Mouse (Mus musculus) CD4-positive naive resting alpha-beta T cell, adult 57 days (primary cell): ENCODE data around the gene Naa38. TPM values are rescaled to one million over a fixed set of nuclear protein-coding genes. Genes with fewer than 3 reads are reported as not detected.

Experiments used
- total RNA-seq: library from RNA; stranded (reverse); gene quantifications from one replicate; pipeline ENCODE4 v1.2.4, GENCODE M21; 2023

Naa38 gene
- total RNA-seq: 42.7 TPM

GRCm38 (mm10) chr11:69395235-69395633, at the start of gene Naa38, which contains the start of gene Cyb5d1:
Gene Naa38, plus strand, starts transcription at chr11:69395487.
Gene Cyb5d1, minus strand, starts transcription at chr11:69395631.

GRCm38 (mm10) chr11:69369215-69369989, 25.9 kb upstream of the Naa38 start, which contains the start of gene Chd3:
Gene Chd3, minus strand, starts transcription at chr11:69369406.

GRCm38 (mm10) chr11:69398059-69398458, 2.8 kb downstream of the Naa38 start, which contains the start of gene Tmem88:
Gene Tmem88, minus strand, starts transcription at chr11:69398234.

GRCm38 (mm10) chr11:69413221-69414181, 18.2 kb downstream of the Naa38 start, which contains the start of gene Kdm6b:
Gene Kdm6b, minus strand, starts transcription at chr11:69413675.

Other genes with a start within 250 kb of the Naa38 start
- not detected for gene Alox12b, start 238.5 kb upstream of the Naa38 start, total RNA-seq
- 0.89 TPM for gene Alox8, start 197.6 kb upstream of the Naa38 start, total RNA-seq
- gene Gucy2e, start 158.5 kb upstream of the Naa38 start, total RNA-seq: not detected
- 11.5 TPM for gene Cntrob, start 71.7 kb upstream of the Naa38 start, total RNA-seq
- gene Trappc1, start 71.5 kb upstream of the Naa38 start, total RNA-seq: 20.6 TPM
- 2.5 TPM for gene Kcnab3, start 69.2 kb upstream of the Naa38 start, total RNA-seq
- 2.2 TPM for gene Rnf227, start 55.0 kb upstream of the Naa38 start, total RNA-seq
- gene Chd3, start 26.1 kb upstream of the Naa38 start, total RNA-seq: 771 TPM
- gene Cyb5d1, start 144 bp downstream of the Naa38 start, total RNA-seq: 39.3 TPM
- 5.5 TPM for gene Tmem88, start 2.7 kb downstream of the Naa38 start, total RNA-seq
- 209 TPM for gene Kdm6b, start 18.2 kb downstream of the Naa38 start, total RNA-seq
- 0.15 TPM for gene Dnah2, start 153.6 kb downstream of the Naa38 start, total RNA-seq
- gene Efnb3, start 164.7 kb downstream of the Naa38 start, total RNA-seq: 0.53 TPM
- 13.0 TPM for gene Wrap53, start 184.8 kb downstream of the Naa38 start, total RNA-seq
- 144 TPM for gene Trp53, start 184.9 kb downstream of the Naa38 start, total RNA-seq
- gene Atp1b2, start 210.5 kb downstream of the Naa38 start, total RNA-seq: 0.27 TPM
- not detected for gene Shbg, start 222.4 kb downstream of the Naa38 start, total RNA-seq
- gene Sat2, start 226.5 kb downstream of the Naa38 start, total RNA-seq: not detected
- 80.1 TPM for gene Fxr2, start 237.5 kb downstream of the Naa38 start, total RNA-seq